Mouse (Mus musculus): ENCODE measurements around the gene 1700129C05Rik. TPM values are rescaled to one million over a fixed set of nuclear protein-coding genes. Genes with fewer than 3 reads are reported as not detected.

Gene 1700129C05Rik
- polyA plus RNA-seq, 1 experiment from 2014 or later: not detected

Other genes with a start within 250 kb of the 1700129C05Rik start
- gene Gm5142, start 35.9 kb upstream of the 1700129C05Rik start, polyA plus RNA-seq (2015; fragmentation: Nextera tagmentation; extraction: Ambion mirVana): not detected in 2 replicates
- 53.6 and 54.6 TPM in 2 replicates for gene Rcbtb1, start 58.3 kb upstream of the 1700129C05Rik start, polyA plus RNA-seq (2015; fragmentation: Nextera tagmentation; extraction: Ambion mirVana)
- 0.16 TPM in 1 of 2 replicates, not detected in the other for gene Gm6904, start 117.3 kb upstream of the 1700129C05Rik start, polyA plus RNA-seq (2015; fragmentation: Nextera tagmentation; extraction: Ambion mirVana)
- gene Phf11a, start 154.6 kb upstream of the 1700129C05Rik start, polyA plus RNA-seq (2015; fragmentation: Nextera tagmentation; extraction: Ambion mirVana): 0.16 TPM in 1 of 2 replicates, not detected in the other
- 0.49 and 0.55 TPM in 2 replicates for gene Phf11b, start 198.5 kb upstream of the 1700129C05Rik start, polyA plus RNA-seq (2015; fragmentation: Nextera tagmentation; extraction: Ambion mirVana)
- 1.4 and 1.7 TPM in 2 replicates for gene Phf11d, start 222.6 kb upstream of the 1700129C05Rik start, polyA plus RNA-seq (2015; fragmentation: Nextera tagmentation; extraction: Ambion mirVana)

Measured in lung, embryonic 15.5 days (tissue).